Mouse (Mus musculus): ENCODE data around the gene Trappc4. TPM values are rescaled to one million over a fixed set of nuclear protein-coding genes. Genes with fewer than 3 reads are reported as not detected.
"Not testable (repeated sequence)": the region's sequence is repeated elsewhere in the genome, so short reads cannot be mapped to it uniquely, and the experiment has no call there.

The Trappc4 gene
- polyA plus RNA-seq, 1 experiment from 2014 or later: 343 TPM

- 88% methylated on average over 5 of the region's 5 CpGs for WGBS
- Histone ChIP-seq H3K4me3 (peak overlapping the region; percentile 85), H3K36me3 (peaks cover 26% of the 10 kb centered on the region), H3K4me1 (replicated peaks) (peaks cover 31% of the 10 kb centered on the region), H3K9me3 (no peaks in the 10 kb centered on the region), H3K27me3 (no peaks in the 10 kb centered on the region), H3K27ac (replicated peaks) (peak overlapping the region; percentile 95), H3K9ac (peak overlapping the region; percentile 80), H3K4me2 (peak overlapping the region; percentile 77)
- ATAC-seq (ENCODE audit: low read depth): peak; percentile 16; the same call in 1 of the 2 replicates
These were observed 29.2 kb downstream of the Trappc4 start for GRCm38 (mm10) chr9:44378153-44378730.

- not testable (repeated sequence) for H3K4me2 ChIP-seq; ATAC-seq (ENCODE audit: low read depth); H3K9ac ChIP-seq; H3K27me3 ChIP-seq; H3K4me3 ChIP-seq; H3K9me3 ChIP-seq; H3K27ac ChIP-seq (replicated peaks)
- H3K4me1 ChIP-seq (replicated peaks): peaks cover 31% of the 10 kb centered on the region
- 94% methylated on average over 2 of the region's 2 CpGs for whole genome bisulfite sequencing
- peaks cover 17% of the 10 kb centered on the region for H3K36me3 ChIP-seq
These were observed 30.1 kb downstream of the Trappc4 start for GRCm38 (mm10) chr9:44377335-44377734.

- 94% methylated on average over 6 of the region's 6 CpGs for WGBS
- Histone ChIP-seq H3K4me1 (replicated peaks) (peaks cover 28% of the 10 kb centered on the region), H3K4me2 (no peak overlapping the region), H3K27ac (replicated peaks) (no peak overlapping the region), H3K27me3 (no peaks in the 10 kb centered on the region), H3K4me3 (no peak overlapping the region), H3K9me3 (no peaks in the 10 kb centered on the region), H3K9ac (no peak overlapping the region), H3K36me3 (peaks cover 5% of the 10 kb centered on the region)
- no peak for ATAC-seq (ENCODE audit: low read depth)
These were observed 31.3 kb downstream of the Trappc4 start for GRCm38 (mm10) chr9:44376141-44376540.

- H3K36me3 ChIP-seq: no peaks in the 10 kb centered on the region
- no peak overlapping the region for H3K27ac ChIP-seq (replicated peaks)
- H3K4me2 ChIP-seq: no peak overlapping the region
- no peaks in the 10 kb centered on the region for H3K27me3 ChIP-seq
- H3K9ac ChIP-seq: no peak overlapping the region
- peaks cover 10% of the 10 kb centered on the region for H3K4me1 ChIP-seq (replicated peaks)
- no peaks in the 10 kb centered on the region for H3K9me3 ChIP-seq
- H3K4me3 ChIP-seq: no peak overlapping the region
- ATAC-seq (ENCODE audit: low read depth): no peak
These were observed 34.0 kb downstream of the Trappc4 start for GRCm38 (mm10) chr9:44373386-44373785.

- H3K27me3 ChIP-seq: no peaks in the 10 kb centered on the region
- no peak overlapping the region for H3K27ac ChIP-seq (replicated peaks)
- WGBS: 62% methylated on average over 3 of the region's 3 CpGs
- H3K9ac ChIP-seq: no peak overlapping the region
- peaks cover 5% of the 10 kb centered on the region for H3K36me3 ChIP-seq
- H3K4me3 ChIP-seq: no peak overlapping the region
- H3K4me1 ChIP-seq (replicated peaks): peaks cover 9% of the 10 kb centered on the region
- H3K9me3 ChIP-seq: no peaks in the 10 kb centered on the region
- no peak overlapping the region for H3K4me2 ChIP-seq
- no peak for ATAC-seq (ENCODE audit: low read depth)
These were observed 42.9 kb downstream of the Trappc4 start for GRCm38 (mm10) chr9:44364480-44364879.

- Histone ChIP-seq H3K4me3 (peak overlapping the region; percentile 97), H3K4me2 (peak overlapping the region; percentile 88), H3K27ac (replicated peaks) (peak overlapping the region; percentile 81), H3K9ac (peak overlapping the region; percentile 88), H3K36me3 (peaks cover 28% of the 10 kb centered on the region)
- H3K27me3 ChIP-seq; H3K4me1 ChIP-seq (replicated peaks); H3K9me3 ChIP-seq: not testable (repeated sequence)
- peak; percentile 36; the same call in 1 of the 2 replicates for ATAC-seq (ENCODE audit: low read depth)
- 45% methylated on average over 4 of the region's 4 CpGs for WGBS
These were observed 45.5 kb downstream of the Trappc4 start for GRCm38 (mm10) chr9:44361931-44362330.

- H3K4me2 ChIP-seq: peak within 1 kb of the TSS; percentile 88
- H3K9ac ChIP-seq: peak within 1 kb of the TSS; percentile 88
- peak within 1 kb of the TSS; percentile 81 for H3K27ac ChIP-seq (replicated peaks)
- peaks cover 9% of the 10 kb centered on the region for H3K4me1 ChIP-seq (replicated peaks)
- H3K27me3 ChIP-seq: no peaks in the 10 kb centered on the region
- H3K9me3 ChIP-seq: no peaks in the 10 kb centered on the region
- H3K4me3 ChIP-seq: peak within 1 kb of the TSS; percentile 97
- under 1% methylated on average over 44 of the region's 44 CpGs for WGBS
- ATAC-seq (ENCODE audit: low read depth): peak; percentile 91
- H3K36me3 ChIP-seq: peaks cover 34% of the 10 kb centered on the region
These were observed 46.0 kb downstream of the Trappc4 start, which contains the start of gene Vps11 for GRCm38 (mm10) chr9:44361190-44361917. Vps11 (minus strand) TSS chr9:44361670.

- Histone ChIP-seq H3K27me3 (no peaks in the 10 kb centered on the region), H3K4me1 (replicated peaks) (peaks cover 9% of the 10 kb centered on the region), H3K4me2 (no peak overlapping the region), H3K9me3 (no peaks in the 10 kb centered on the region), H3K36me3 (peaks cover 75% of the 10 kb centered on the region), H3K27ac (replicated peaks) (no peak overlapping the region), H3K4me3 (no peak overlapping the region), H3K9ac (no peak overlapping the region)
- 73% methylated on average over 4 of the region's 4 CpGs for WGBS
- ATAC-seq (ENCODE audit: low read depth): no peak
These were observed 50.2 kb downstream of the Trappc4 start for GRCm38 (mm10) chr9:44357207-44357606.

Small RNA genes within 50 kb of the gene (microRNA-seq; reads per million reads assigned to microRNA genes)
- gene Mir7085: not detected

Other genes starting within 250 kb of the Trappc4 start
- 20.1 and 21.1 TPM in 2 replicates for gene Cbl, start 173.6 kb downstream of the Trappc4 start, polyA plus RNA-seq (2015; fragmentation: Nextera tagmentation; extraction: Ambion mirVana)
- not detected in 2 replicates for gene Ccdc153, start 166.9 kb downstream of the Trappc4 start, polyA plus RNA-seq (2015; fragmentation: Nextera tagmentation; extraction: Ambion mirVana)
- gene Pdzd3, start 156.1 kb downstream of the Trappc4 start, polyA plus RNA-seq (2015; fragmentation: Nextera tagmentation; extraction: Ambion mirVana): 0.33 and 0.48 TPM in 2 replicates
- gene Nlrx1, start 139.0 kb downstream of the Trappc4 start, polyA plus RNA-seq (2015; fragmentation: Nextera tagmentation; extraction: Ambion mirVana): 4.5 and 4.7 TPM in 2 replicates
- 21.1 and 22.5 TPM in 2 replicates for gene Abcg4, start 119.0 kb downstream of the Trappc4 start, polyA plus RNA-seq (2015; fragmentation: Nextera tagmentation; extraction: Ambion mirVana)
- 25.1 and 31.9 TPM in 2 replicates for gene Hinfp, start 101.9 kb downstream of the Trappc4 start, polyA plus RNA-seq (2015; fragmentation: Nextera tagmentation; extraction: Ambion mirVana)
- gene C2cd2l, start 87.3 kb downstream of the Trappc4 start, polyA plus RNA-seq (2015; fragmentation: Nextera tagmentation; extraction: Ambion mirVana): 22.9 and 28.7 TPM in 2 replicates
- 37.3 and 41.2 TPM in 2 replicates for gene Dpagt1, start 81.6 kb downstream of the Trappc4 start, polyA plus RNA-seq (2015; fragmentation: Nextera tagmentation; extraction: Ambion mirVana)
- gene H2afx, start 72.9 kb downstream of the Trappc4 start, polyA plus RNA-seq (2015; fragmentation: Nextera tagmentation; extraction: Ambion mirVana): 131 TPM in 2 replicates
- gene Hmbs, start 63.4 kb downstream of the Trappc4 start, polyA plus RNA-seq (2015; fragmentation: Nextera tagmentation; extraction: Ambion mirVana): 58.2 and 59.4 TPM in 2 replicates
- 36.5 and 39.2 TPM in 2 replicates for gene Vps11, start 45.9 kb downstream of the Trappc4 start, polyA plus RNA-seq (2015; fragmentation: Nextera tagmentation; extraction: Ambion mirVana)
- gene Hyou1, start 28.1 kb downstream of the Trappc4 start, polyA plus RNA-seq (2015; fragmentation: Nextera tagmentation; extraction: Ambion mirVana): 26.4 and 29.6 TPM in 2 replicates
- 62.9 and 71.2 TPM in 2 replicates for gene Slc37a4, start 10.7 kb downstream of the Trappc4 start, polyA plus RNA-seq (2015; fragmentation: Nextera tagmentation; extraction: Ambion mirVana)
- 1,179 TPM in 2 replicates for gene Rps25, start 461 bp downstream of the Trappc4 start, polyA plus RNA-seq (2015; fragmentation: Nextera tagmentation; extraction: Ambion mirVana)
- gene Ccdc84, start 11.0 kb upstream of the Trappc4 start, polyA plus RNA-seq (2015; fragmentation: Nextera tagmentation; extraction: Ambion mirVana): 28.7 and 32.6 TPM in 2 replicates
- not detected in 2 replicates for gene Foxr1, start 33.5 kb upstream of the Trappc4 start, polyA plus RNA-seq (2015; fragmentation: Nextera tagmentation; extraction: Ambion mirVana)
- gene Upk2, start 47.4 kb upstream of the Trappc4 start, polyA plus RNA-seq (2015; fragmentation: Nextera tagmentation; extraction: Ambion mirVana): not detected in 2 replicates
- gene Bcl9l, start 75.2 kb upstream of the Trappc4 start, polyA plus RNA-seq (2015; fragmentation: Nextera tagmentation; extraction: Ambion mirVana): 9.4 and 9.6 TPM in 2 replicates
- gene Cxcr5, start 154.3 kb upstream of the Trappc4 start, polyA plus RNA-seq (2015; fragmentation: Nextera tagmentation; extraction: Ambion mirVana): not detected in 2 replicates
- 15.7 and 17.9 TPM in 2 replicates for gene Ddx6, start 197.3 kb upstream of the Trappc4 start, polyA plus RNA-seq (2015; fragmentation: Nextera tagmentation; extraction: Ambion mirVana)